Mouse (Mus musculus) lung, adult 2 months (tissue): ENCODE data around the gene Tpst2.

Experiments
- CTCF ChIP-seq: fragments of 200-500 bp; IDR thresholded peaks from 2 replicates; pipeline ENCODE4 v1.5.1; 2011; ENCODE audit warnings: mild to moderate bottlenecking, low read length, control low read depth; ENCODE audit not compliant: insufficient read depth
- POLR2A ChIP-seq: fragments of 200-500 bp; IDR thresholded peaks from 2 replicates; pipeline ENCODE4 v1.6.1; 2011; ENCODE audit warnings: low read depth, mild to moderate bottlenecking, control low read depth, low read length, borderline replicate concordance; ENCODE audit errors: extremely low read depth

GRCm38 (mm10) chr5:112349169-112349568 lies 72.7 kb downstream of the Tpst2 start:
- no peak for TF ChIP-seq POLR2A
- TF ChIP-seq CTCF: no peak
